Mouse (Mus musculus) G1E (cell line): ENCODE measurements around the gene Jarid2.

ENCODE experiments used
- CTCF ChIP-seq: IDR thresholded peaks from 2 replicates; pipeline ENCODE4 v1.5.1; 2012; ENCODE audit warnings: low read depth, low read length, inconsistent platforms, mixed read lengths
- GATA1 ChIP-seq: IDR thresholded peaks from 2 replicates; pipeline ENCODE4 v1.6.1; 2012; ENCODE audit warnings: borderline replicate concordance, low read length, inconsistent platforms, mixed read lengths

GRCm38 (mm10) chr13:44912851-44913250, 183.6 kb downstream of the Jarid2 start:
- TF ChIP-seq CTCF = no peak
- no peak for TF ChIP-seq GATA1
